ENCODE assay signal across 8 mouse cellular contexts in the genomic region with DNA sequence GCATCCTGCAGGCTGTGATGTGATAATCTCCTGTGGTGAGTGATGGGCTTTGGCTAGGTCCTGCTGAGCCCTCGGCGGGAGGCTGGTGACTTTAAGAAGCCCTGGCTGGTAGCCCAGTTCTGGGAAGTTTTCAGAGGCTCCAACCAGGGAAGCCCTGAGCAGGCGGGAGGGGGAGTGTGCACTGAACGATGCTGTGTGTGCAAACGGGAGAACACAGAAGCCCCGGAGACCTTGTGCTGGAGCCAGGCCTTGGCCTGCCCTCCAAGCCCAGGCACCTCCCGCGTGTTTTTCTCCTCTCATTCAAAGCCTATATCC. TPM values are rescaled to one million over a fixed set of nuclear protein-coding genes. Genes with fewer than 3 reads are reported as not detected.
DNase-seq lines count a peak whose midpoint lies in the region; ATAC-seq and TF ChIP-seq lines count a peak whose summit lies in the region.

No protein-coding gene starts in this region.

- 18% methylated on average over 8 of the region's 8 CpGs for WGBS in embryonic facial prominence, embryonic 10.5 days
- WGBS in hindbrain, postnatal 0 days = 10% methylated on average over 8 of the region's 8 CpGs
- WGBS in midbrain, embryonic 15.5 days = 6% methylated on average over 8 of the region's 8 CpGs

- no peaks in the 10 kb centered on the region; the same call in 1 of the 2 replicates for H3K36me3 ChIP-seq in embryonic facial prominence, embryonic 10.5 days (replicated peaks)
- H3K36me3 ChIP-seq in hindbrain, postnatal 0 days (ENCODE audit: insufficient read depth, low read length) = no peaks in the 10 kb centered on the region
- H3K36me3 ChIP-seq in midbrain, embryonic 15.5 days (replicated peaks) = no peaks in the 10 kb centered on the region

- peak overlapping the region; percentile 81 for H3K27ac ChIP-seq in embryonic facial prominence, embryonic 10.5 days (replicated peaks)
- H3K27ac ChIP-seq in hindbrain, postnatal 0 days = peak overlapping the region; percentile 75
- H3K27ac ChIP-seq in midbrain, embryonic 15.5 days = peak overlapping the region; percentile 57

- H3K4me1 ChIP-seq in embryonic facial prominence, embryonic 10.5 days = peaks cover 75% of the 10 kb centered on the region
- peaks cover 38% of the 10 kb centered on the region for H3K4me1 ChIP-seq in hindbrain, postnatal 0 days (ENCODE audit: insufficient read depth, low read length)
- peaks cover 43% of the 10 kb centered on the region for H3K4me1 ChIP-seq in midbrain, embryonic 15.5 days

- DNase-seq in adrenal gland, postnatal 10 days = peak; percentile 84
- DNase-seq in embryonic facial prominence, embryonic 10.5 days (ENCODE audit: low spot score) = no peak
- peak; percentile 83 for DNase-seq in gastrocnemius, postnatal 25 days
- DNase-seq in hindbrain, postnatal 0 days (ENCODE audit: low spot score) = peak; percentile 92
- DNase-seq in left cerebral cortex, postnatal 14 days (ENCODE audit: low spot score in 2 of 2) = peak; percentile 73 to 76
- DNase-seq in urinary bladder, postnatal 36 days (ENCODE audit: low spot score in 2 of 2) = peak; percentile 35 to 77
- DNase-seq in natural killer cell, adult 2 months (ENCODE audit: low spot score in 2 of 2) = no peak

- H3K9ac ChIP-seq in hindbrain, postnatal 0 days (replicated peaks; ENCODE audit: low read length) = peak overlapping the region; percentile 28; the same call in 1 of the 2 replicates
- H3K9ac ChIP-seq in midbrain, embryonic 15.5 days = no peak overlapping the region

- intact Hi-C loops in left cerebral cortex, postnatal 14 days (cut with DNase I) = no loop called here

- 0 out of 2 replicates have a peak, but pooled peaks cover 6% of the 10 kb centered on the region for H3K27me3 ChIP-seq in embryonic facial prominence, embryonic 10.5 days (replicated peaks; ENCODE audit: low read depth, poor library complexity, severe bottlenecking)
- no peaks in the 10 kb centered on the region for H3K27me3 ChIP-seq in hindbrain, postnatal 0 days (ENCODE audit: insufficient read depth, low read length)
- no peaks in the 10 kb centered on the region for H3K27me3 ChIP-seq in midbrain, embryonic 15.5 days (replicated peaks)

- H3K9me3 ChIP-seq in embryonic facial prominence, embryonic 10.5 days = no peaks in the 10 kb centered on the region
- H3K9me3 ChIP-seq in hindbrain, postnatal 0 days (ENCODE audit: low read length) = no peaks in the 10 kb centered on the region
- no peaks in the 10 kb centered on the region for H3K9me3 ChIP-seq in midbrain, embryonic 15.5 days

- H3K4me3 ChIP-seq in embryonic facial prominence, embryonic 10.5 days = no peak overlapping the region
- no peak overlapping the region for H3K4me3 ChIP-seq in hindbrain, postnatal 0 days (ENCODE audit: low read length)
- no peak overlapping the region for H3K4me3 ChIP-seq in midbrain, embryonic 15.5 days

- no peak for TF ChIP-seq CTCF in hindbrain, postnatal 0 days (IDR thresholded peaks at IDR 0.05; ENCODE audit: low read depth)

- peak; percentile 56 for ATAC-seq in hindbrain, postnatal 0 days
- ATAC-seq in midbrain, embryonic 15.5 days (replicated peaks) = peak; percentile 25; the same call in 1 of the 2 replicates

- H3K4me2 ChIP-seq in hindbrain, postnatal 0 days (ENCODE audit: low read depth, low read length) = 0 out of 2 replicates have a peak overlapping the region, but pooled peaks have one; percentile 3
- no peak overlapping the region; the same call in 1 of the 2 replicates for H3K4me2 ChIP-seq in midbrain, embryonic 15.5 days

RNA-seq across cellular contexts. Expression of gene Ece1, which starts 35.2 kb away (rescaled TPM):
- 100 to 1,000 TPM; 183 to 188 TPM for total RNA-seq in adrenal gland, postnatal 10 days (2021)
- 46.6 and 54.5 TPM in 2 replicates for polyA plus RNA-seq in embryonic facial prominence, embryonic 10.5 days (2016; fragmentation: Nextera tagmentation; extraction: Ambion mirVana)
- 10 to 100 TPM; 47.6 to 54.2 TPM for total RNA-seq in gastrocnemius, postnatal 25 days (2021)
- total RNA-seq in hindbrain, postnatal 0 days (2014; rRNA removed) = 40.0 and 43.8 TPM in 2 replicates
- 23.0 and 23.4 TPM in 2 replicates for polyA plus RNA-seq in hindbrain, postnatal 0 days (2015; fragmentation: Nextera tagmentation; extraction: Ambion mirVana)
- total RNA-seq in left cerebral cortex, postnatal 14 days (2021) = 10 to 100 TPM; 80.9 to 84.3 TPM
- polyA plus RNA-seq in midbrain, embryonic 15.5 days (2015; fragmentation: Nextera tagmentation; extraction: Ambion mirVana) = 20.7 and 23.1 TPM in 2 replicates

Comparison
In these comparisons a context has a peak if more than half of its experiments do, and no peak if none do; other contexts are left out.
1. DNase-seq: peak in adrenal gland, postnatal 10 days (single experiment), gastrocnemius, postnatal 25 days (single experiment), hindbrain, postnatal 0 days (single experiment), left cerebral cortex, postnatal 14 days (2 of 2) and urinary bladder, postnatal 36 days (2 of 2); none in embryonic facial prominence, embryonic 10.5 days (single experiment) and natural killer cell, adult 2 months (0 of 2).
2. Peak in every context shown above with its lines, with median percentiles within 50 percentile points of each other: H3K27ac ChIP-seq.